Mouse (Mus musculus) adrenal gland, adult 8-10 months (tissue): ENCODE measurements around the gene Myef2. TPM values are rescaled to one million over a fixed set of nuclear protein-coding genes. Genes with fewer than 3 reads are reported as not detected.
"Not testable (repeated sequence)": the region's sequence is repeated elsewhere in the genome, so short reads cannot be mapped to it uniquely, and the experiment has no call there.

ENCODE experiments used
- DNase-seq: peaks from one replicate; pipeline ENCODE4 v3.0.0; 2022
- total RNA-seq, 4 experiments: library from RNA; stranded (reverse); gene quantifications; 2 replicates each; pipeline ENCODE4 v1.2.4; 2022

Myef2 gene
- total RNA-seq = 10 to 100 TPM; 24.2 to 41.5 (median 30.5) TPM

- peak; percentile 66 for DNase-seq
Observed at GRCm38 (mm10) chr2:125123477-125123852, at the start of gene Myef2. Gene Myef2 (minus strand): TSS chr2:125123661.

GRCm38 (mm10) chr2:125162012-125162470 lies 38.6 kb upstream of the Myef2 start:
- DNase-seq = no peak

GRCm38 (mm10) chr2:125155504-125155903 lies 32.0 kb upstream of the Myef2 start:
- no peak for DNase-seq

GRCm38 (mm10) chr2:125154294-125154693 lies 30.8 kb upstream of the Myef2 start:
- DNase-seq = no peak

GRCm38 (mm10) chr2:125152388-125152787 lies 28.9 kb upstream of the Myef2 start, which contains the start of gene Slc12a1:
Gene Slc12a1 (plus strand): TSS chr2:125152505.
- DNase-seq = no peak

- DNase-seq = no peak
Observed at GRCm38 (mm10) chr2:125142336-125142735, 18.9 kb upstream of the Myef2 start.

- DNase-seq = no peak
Observed at GRCm38 (mm10) chr2:125136846-125137245, 13.4 kb upstream of the Myef2 start.

GRCm38 (mm10) chr2:125135903-125136811 lies 12.7 kb upstream of the Myef2 start, which contains the start of gene Ctxn2:
Gene Ctxn2 (plus strand): TSS chr2:125136692.
- peak; percentile 59 for DNase-seq

- no peak for DNase-seq
Observed at GRCm38 (mm10) chr2:125134113-125134512, 10.7 kb upstream of the Myef2 start.

GRCm38 (mm10) chr2:125126792-125127191 lies 3.3 kb upstream of the Myef2 start:
- DNase-seq = no peak

- DNase-seq = no peak
Observed at GRCm38 (mm10) chr2:125125824-125126223, 2.4 kb upstream of the Myef2 start.

- DNase-seq = peak; percentile 45
Observed at GRCm38 (mm10) chr2:125122624-125123476, 611 bp downstream of the Myef2 start.

- no peak for DNase-seq
Observed at GRCm38 (mm10) chr2:125122288-125122623, 1.2 kb downstream of the Myef2 start.

- DNase-seq = no peak
Observed at GRCm38 (mm10) chr2:125119381-125120110, 3.9 kb downstream of the Myef2 start.

GRCm38 (mm10) chr2:125106536-125106935 lies 16.9 kb downstream of the Myef2 start:
- DNase-seq = not testable (repeated sequence)

GRCm38 (mm10) chr2:125104491-125104890 lies 19.0 kb downstream of the Myef2 start:
- DNase-seq = not testable (repeated sequence)

GRCm38 (mm10) chr2:125092123-125092522 lies 31.3 kb downstream of the Myef2 start:
- not testable (repeated sequence) for DNase-seq

- no peak for DNase-seq
Observed at GRCm38 (mm10) chr2:125088757-125089156, 34.7 kb downstream of the Myef2 start.

- DNase-seq = no peak
Observed at GRCm38 (mm10) chr2:125083879-125084278, 39.6 kb downstream of the Myef2 start.

GRCm38 (mm10) chr2:125073056-125073780 lies 50.2 kb downstream of the Myef2 start:
- no peak for DNase-seq

GRCm38 (mm10) chr2:125068696-125069095 lies 54.8 kb downstream of the Myef2 start:
- no peak for DNase-seq

GRCm38 (mm10) chr2:125067894-125068293 lies 55.6 kb downstream of the Myef2 start, which contains the start of gene Slc24a5:
Gene Slc24a5 (plus strand): TSS chr2:125068124.
- DNase-seq = no peak
